Mouse (Mus musculus) megakaryocyte, embryonic 14.5 days (primary cell): ENCODE results near the gene Lrrc74b. TPM values are rescaled to one million over a fixed set of nuclear protein-coding genes. Genes with fewer than 3 reads are reported as not detected.
"Not testable (repeated sequence)": the region's sequence is repeated elsewhere in the genome, so short reads cannot be mapped to it uniquely, and the experiment has no call there.

Experiments
- H3K27me3 ChIP-seq: replicated peaks from 2 replicates; pipeline ENCODE3; 2012; ENCODE audit warnings: inconsistent platforms
- H3K36me3 ChIP-seq: replicated peaks from 2 replicates; pipeline ENCODE3; 2012; ENCODE audit warnings: low read length, inconsistent platforms, mixed read lengths
- H3K4me1 ChIP-seq: 2 replicates; pipeline ENCODE4 v1.6.1; 2012; ENCODE audit warnings: inconsistent platforms
- H3K4me3 ChIP-seq: replicated peaks from 2 replicates; pipeline ENCODE3; 2012; ENCODE audit warnings: moderate library complexity, mild to moderate bottlenecking, inconsistent platforms
- H3K9me3 ChIP-seq: 2 replicates; pipeline ENCODE4 v1.6.1; 2012; ENCODE audit warnings: inconsistent platforms
- FLI1 ChIP-seq: IDR thresholded peaks from 2 replicates; pipeline ENCODE4 v1.6.1; 2012; ENCODE audit warnings: low read length, inconsistent platforms, mixed read lengths
- GATA1 ChIP-seq: IDR thresholded peaks from 3 replicates; pipeline ENCODE4 v1.6.1; 2012; ENCODE audit warnings: mixed read lengths, low read length, inconsistent platforms, borderline replicate concordance
- polyA plus RNA-seq: library from polyadenylated mRNA; stranded (reverse); fragments of >175 nt; gene quantifications from 2 replicates; pipeline ENCODE4 v1.2.3, GENCODE M21; 2012; ENCODE audit warnings: low replicate concordance; ENCODE audit not compliant: insufficient read depth

Lrrc74b gene
- polyA plus RNA-seq, 1 experiment: not detected

DNA sequence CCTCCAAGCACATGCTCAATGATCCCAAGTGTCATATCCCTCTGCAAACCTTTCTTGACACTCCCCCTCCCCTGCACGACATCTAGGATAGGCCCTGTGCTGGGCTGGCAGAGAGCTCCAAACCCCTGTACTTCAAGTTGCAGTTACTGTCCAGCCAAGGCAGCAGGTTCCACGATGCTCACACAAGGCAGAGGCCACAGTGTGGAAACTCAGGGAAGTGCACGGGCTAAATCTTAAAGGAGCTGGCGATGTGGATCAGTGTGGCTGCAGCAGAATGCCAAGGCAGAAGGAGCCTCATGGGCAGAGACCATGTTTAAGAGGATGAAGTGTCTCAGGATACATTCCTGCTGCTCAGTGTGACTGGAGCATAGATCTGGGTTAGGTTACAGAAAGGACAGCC lies 5.1 kb upstream of the Lrrc74b start:
- no peak overlapping the region for H3K4me3 ChIP-seq
- no peaks in the 10 kb centered on the region for H3K36me3 ChIP-seq
- H3K27me3 ChIP-seq: peaks cover 68% of the 10 kb centered on the region
- peaks cover 39% of the 10 kb centered on the region for H3K4me1 ChIP-seq
- TF ChIP-seq GATA1: no peak
- no peak for TF ChIP-seq FLI1
- H3K9me3 ChIP-seq: peaks cover 3% of the 10 kb centered on the region

DNA sequence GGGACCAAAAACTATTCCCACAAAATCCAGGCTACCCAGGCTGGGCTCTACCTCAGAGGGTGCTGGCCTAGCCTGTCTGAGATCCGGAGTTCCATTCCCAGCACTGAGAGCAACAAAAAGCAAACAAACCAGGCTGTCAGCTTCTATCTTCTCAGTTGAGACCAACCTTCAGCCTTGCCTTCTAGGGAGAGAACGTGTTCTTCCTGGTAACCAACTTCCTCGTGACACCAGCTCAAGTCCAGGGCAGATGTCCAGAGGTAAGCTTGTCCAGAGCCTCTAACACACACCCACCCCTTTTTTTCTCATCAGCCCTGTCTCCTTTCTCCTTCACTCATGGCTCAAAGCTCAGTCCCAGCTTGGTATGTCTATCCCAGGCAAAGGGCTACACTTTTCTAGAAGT lies 3.7 kb upstream of the Lrrc74b start:
- Histone ChIP-seq H3K27me3 (peaks cover 60% of the 10 kb centered on the region), H3K9me3 (peaks cover 3% of the 10 kb centered on the region), H3K36me3 (no peaks in the 10 kb centered on the region), H3K4me3 (no peak overlapping the region), H3K4me1 (peaks cover 47% of the 10 kb centered on the region)
- TF ChIP-seq GATA1: no peak
- TF ChIP-seq FLI1: no peak

DNA sequence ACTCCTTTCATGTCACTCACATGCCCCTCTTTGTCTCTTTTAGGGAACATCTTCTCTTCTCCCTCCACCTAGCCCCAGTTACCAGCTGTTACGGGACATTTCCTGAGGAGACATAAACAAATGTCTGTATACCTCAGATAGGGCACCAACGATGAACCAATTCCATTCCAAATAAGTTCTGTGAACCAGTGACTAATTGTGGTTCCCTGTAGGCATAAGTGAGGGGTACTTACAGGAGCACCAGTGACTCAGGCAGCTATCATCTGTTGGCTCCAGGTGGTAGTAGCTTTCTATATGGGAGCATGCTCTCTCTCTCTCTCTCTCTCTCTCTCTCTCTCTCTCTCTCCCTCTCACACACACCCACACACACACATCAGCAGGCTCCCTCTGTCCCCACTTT lies 3.2 kb upstream of the Lrrc74b start:
- Histone ChIP-seq H3K4me1 (peaks cover 51% of the 10 kb centered on the region), H3K9me3 (peaks cover 3% of the 10 kb centered on the region), H3K27me3 (peaks cover 62% of the 10 kb centered on the region), H3K4me3 (no peak overlapping the region), H3K36me3 (no peaks in the 10 kb centered on the region)
- TF ChIP-seq FLI1 (no peak), GATA1 (no peak)

DNA sequence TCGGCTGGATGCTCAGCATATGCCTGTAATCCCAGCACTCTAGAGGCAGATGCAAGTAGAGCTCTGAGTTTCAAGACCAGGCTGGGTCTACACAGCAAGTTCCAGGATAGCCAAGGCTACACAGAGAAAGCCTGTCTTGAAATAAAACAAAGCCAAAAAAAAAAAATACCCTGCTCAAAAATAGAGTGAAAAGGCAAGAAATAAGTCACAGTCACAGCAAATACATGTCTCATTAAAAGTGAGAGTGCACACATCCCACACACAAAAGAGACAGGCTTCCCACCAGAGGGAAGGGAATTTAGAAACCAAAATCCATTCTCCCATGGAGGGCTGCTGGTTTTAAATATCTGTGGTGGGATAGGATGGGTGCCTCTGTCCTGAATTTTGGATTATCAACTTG lies 2.5 kb upstream of the Lrrc74b start:
- Histone ChIP-seq H3K4me3 (no peak overlapping the region), H3K27me3 (peaks cover 63% of the 10 kb centered on the region), H3K36me3 (no peaks in the 10 kb centered on the region), H3K9me3 (no peaks in the 10 kb centered on the region), H3K4me1 (peaks cover 58% of the 10 kb centered on the region)
- TF ChIP-seq GATA1 (no peak), FLI1 (no peak)

DNA sequence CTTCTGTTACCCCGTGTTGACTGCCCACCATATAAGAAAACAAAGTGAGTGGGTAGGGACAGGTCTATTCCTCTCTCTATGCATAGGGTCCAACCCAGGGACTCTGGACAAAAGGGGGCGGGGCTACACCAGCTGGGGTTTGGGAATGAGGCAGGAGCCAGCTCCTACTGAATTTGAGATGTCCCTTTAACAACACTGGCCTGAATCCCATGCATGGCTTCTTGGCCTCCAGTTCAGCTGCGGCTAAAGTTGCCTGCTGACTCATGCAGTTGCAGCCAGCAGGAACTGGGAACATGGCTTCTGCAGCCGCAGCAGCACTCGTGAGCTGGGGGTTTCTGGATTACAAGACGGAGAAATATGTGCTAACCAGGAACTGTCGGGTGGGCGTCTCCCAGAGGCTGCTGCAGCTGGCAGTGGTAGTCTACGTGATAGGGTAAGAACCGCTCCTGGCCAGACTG lies 733 bp upstream of the Lrrc74b start, which contains the start of gene P2rx6:
TSS of gene P2rx6 (plus strand) at position 135 of the 458 bp plus-strand sequence.
- H3K36me3 ChIP-seq: no peaks in the 10 kb centered on the region
- TF ChIP-seq GATA1: no peak
- no peaks in the 10 kb centered on the region for H3K9me3 ChIP-seq
- H3K27me3 ChIP-seq: peaks cover 59% of the 10 kb centered on the region
- peaks cover 64% of the 10 kb centered on the region for H3K4me1 ChIP-seq
- H3K4me3 ChIP-seq: peak within 1 kb of the TSS; percentile 76

DNA sequence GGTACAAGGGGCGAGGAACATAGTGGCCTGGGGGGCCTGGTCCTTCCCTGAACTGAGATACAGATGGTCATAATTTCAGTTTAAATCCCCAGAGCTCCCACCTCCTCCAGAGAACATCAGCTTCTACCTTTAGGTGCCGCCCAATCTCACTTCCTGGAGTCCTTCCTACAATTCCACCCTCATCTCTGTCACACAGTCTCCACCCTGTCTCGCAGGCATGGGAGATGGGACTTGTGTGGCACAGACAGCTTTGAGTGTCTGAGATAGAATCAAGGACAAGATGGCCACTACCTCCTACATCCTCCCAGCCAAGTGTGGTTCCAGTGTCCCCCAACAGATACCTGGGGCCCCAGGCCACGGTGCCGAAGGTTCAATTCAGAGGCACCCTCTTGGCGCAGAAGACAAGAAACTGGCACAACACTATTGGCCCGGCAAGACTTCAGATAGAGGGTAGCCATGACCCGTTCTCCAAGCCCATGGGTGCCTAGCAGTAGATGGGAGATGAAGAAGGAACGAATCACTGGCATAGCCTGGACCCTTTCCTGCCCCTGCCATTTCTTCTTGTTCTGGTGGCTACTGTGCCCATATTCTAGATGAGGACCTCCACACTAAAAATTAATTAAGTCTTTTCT lies 1.5 kb downstream of the Lrrc74b start:
- Histone ChIP-seq H3K4me1 (peaks cover 73% of the 10 kb centered on the region), H3K9me3 (no peaks in the 10 kb centered on the region), H3K4me3 (no peak overlapping the region), H3K27me3 (peaks cover 45% of the 10 kb centered on the region), H3K36me3 (no peaks in the 10 kb centered on the region)
- TF ChIP-seq GATA1 (no peak), FLI1 (no peak)

DNA sequence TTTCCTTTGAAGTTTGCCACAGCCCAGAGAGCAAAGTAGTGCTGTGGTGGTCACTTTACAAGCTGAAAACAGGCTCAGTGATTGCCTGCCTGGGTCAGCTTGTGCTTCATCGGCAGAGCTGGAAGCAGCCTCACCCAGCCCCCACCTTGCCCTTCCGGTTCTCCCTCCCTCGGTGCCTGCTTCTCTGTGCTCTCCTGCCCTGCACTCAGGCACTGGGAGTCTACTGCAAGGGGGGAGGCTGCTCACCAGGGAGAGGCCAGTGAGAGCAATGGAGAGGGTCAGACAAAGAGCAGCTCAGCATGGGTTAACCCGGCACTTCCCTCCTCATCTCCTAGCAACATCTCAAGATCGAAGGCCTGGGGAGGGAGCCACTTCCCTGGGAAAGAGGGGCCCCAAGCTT lies 2.2 kb downstream of the Lrrc74b start:
- Histone ChIP-seq H3K9me3 (no peaks in the 10 kb centered on the region), H3K4me1 (peaks cover 73% of the 10 kb centered on the region), H3K36me3 (no peaks in the 10 kb centered on the region), H3K27me3 (peaks cover 40% of the 10 kb centered on the region), H3K4me3 (peak overlapping the region; percentile 79)
- TF ChIP-seq FLI1 (no peak), GATA1 (no peak)

DNA sequence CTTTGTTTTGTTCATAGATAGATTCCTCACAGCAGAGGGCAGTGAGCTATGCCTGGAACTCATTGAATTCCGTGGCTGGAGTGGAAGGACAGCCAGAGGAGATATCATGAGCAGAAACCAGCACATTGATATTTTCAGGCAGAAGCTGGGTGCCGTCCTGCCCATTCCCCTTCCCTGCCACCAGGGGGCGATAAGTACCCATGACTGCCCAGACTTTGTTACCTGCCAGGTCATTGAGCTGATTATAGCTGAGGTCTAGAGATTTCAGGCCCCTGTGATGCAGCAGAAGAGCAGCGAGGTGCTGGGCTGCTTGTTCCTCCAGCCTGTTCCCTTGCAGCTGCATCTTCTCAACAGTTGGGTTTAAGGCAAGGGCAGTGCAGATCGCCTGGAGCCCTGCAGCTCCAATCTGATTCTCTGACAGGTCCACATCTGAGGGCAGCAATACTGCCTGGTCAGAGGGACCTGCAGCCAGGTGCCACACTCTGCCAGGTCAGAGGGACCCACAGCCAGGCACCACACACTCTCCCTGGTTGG lies 3.0 kb downstream of the Lrrc74b start:
- no peak for TF ChIP-seq FLI1
- no peak for TF ChIP-seq GATA1
- Histone ChIP-seq H3K9me3 (no peaks in the 10 kb centered on the region), H3K36me3 (no peaks in the 10 kb centered on the region), H3K27me3 (peaks cover 40% of the 10 kb centered on the region), H3K4me3 (peak overlapping the region; percentile 79), H3K4me1 (peaks cover 72% of the 10 kb centered on the region)

DNA sequence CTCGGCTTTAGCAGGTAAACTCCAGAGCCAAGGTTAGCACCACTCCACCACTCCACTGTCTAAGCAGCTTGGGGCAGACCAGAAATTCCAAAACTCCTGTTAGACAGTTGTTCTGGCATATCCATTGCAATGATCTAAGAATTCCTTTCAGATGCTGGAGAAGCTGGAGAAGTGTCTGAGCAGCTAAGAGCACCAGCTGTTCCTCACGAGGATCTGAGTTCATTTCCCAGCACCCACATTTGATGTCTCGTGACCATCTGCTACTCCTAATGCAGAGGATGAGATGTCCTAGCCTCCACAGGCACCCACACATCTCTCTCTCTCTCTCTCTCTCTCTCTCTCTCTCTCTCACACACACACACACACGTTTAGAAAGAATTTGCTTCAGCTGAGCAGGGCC lies 4.1 kb downstream of the Lrrc74b start:
- H3K4me3 ChIP-seq: no peak overlapping the region
- H3K9me3 ChIP-seq: no peaks in the 10 kb centered on the region
- H3K4me1 ChIP-seq: peaks cover 61% of the 10 kb centered on the region
- peaks cover 39% of the 10 kb centered on the region for H3K27me3 ChIP-seq
- no peak for TF ChIP-seq GATA1
- TF ChIP-seq FLI1: no peak
- H3K36me3 ChIP-seq: no peaks in the 10 kb centered on the region

DNA sequence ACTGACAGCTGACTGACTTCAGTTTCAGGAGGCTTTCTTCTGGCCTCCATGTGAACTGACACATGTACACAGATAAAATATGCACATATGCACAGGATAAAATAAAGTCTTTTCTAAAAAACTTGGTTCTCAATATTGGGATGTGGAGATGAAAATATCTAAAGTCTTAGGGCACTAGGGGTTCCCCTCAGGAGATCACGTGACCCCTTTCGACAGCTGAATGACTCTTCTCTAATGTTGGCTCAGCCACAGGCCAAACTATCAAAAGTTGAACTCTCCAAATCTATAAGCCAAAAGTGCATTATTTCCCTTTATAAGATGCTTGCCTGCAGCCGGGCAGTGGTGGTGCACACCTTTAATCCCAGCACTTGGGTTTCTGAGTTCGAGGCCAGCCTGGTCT lies 4.9 kb downstream of the Lrrc74b start:
- H3K4me1 ChIP-seq: peaks cover 53% of the 10 kb centered on the region
- TF ChIP-seq GATA1 (no peak), FLI1 (no peak)
- no peaks in the 10 kb centered on the region for H3K9me3 ChIP-seq
- H3K36me3 ChIP-seq: no peaks in the 10 kb centered on the region
- H3K27me3 ChIP-seq: peaks cover 44% of the 10 kb centered on the region
- H3K4me3 ChIP-seq: no peak overlapping the region

DNA sequence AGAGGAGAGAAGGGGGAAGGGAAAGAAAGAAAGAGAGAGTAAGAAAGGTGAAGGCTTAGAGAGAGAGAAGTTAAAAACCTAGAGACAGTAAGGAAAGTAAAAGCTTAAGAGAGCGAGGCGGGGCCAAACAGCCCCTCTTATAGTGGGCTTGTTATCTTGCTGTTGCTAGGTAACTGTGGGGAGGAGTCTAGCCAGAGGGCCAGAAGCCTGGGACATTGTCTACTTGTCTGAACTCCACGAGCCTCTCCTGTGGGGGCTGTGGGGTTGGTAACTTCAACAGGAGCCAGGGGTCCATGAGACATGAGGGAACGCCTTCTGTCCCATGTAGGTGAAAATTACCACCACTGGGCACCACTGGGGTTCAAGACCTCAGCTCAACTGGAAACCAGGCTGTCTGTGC lies 6.3 kb downstream of the Lrrc74b start:
- H3K9me3 ChIP-seq, H3K36me3 ChIP-seq, H3K4me3 ChIP-seq: not testable (repeated sequence)
- H3K4me1 ChIP-seq: peaks cover 45% of the 10 kb centered on the region
- peaks cover 46% of the 10 kb centered on the region for H3K27me3 ChIP-seq
